Mouse (Mus musculus) C2C12 (cell line): ENCODE measurements around the gene Rtn4r. TPM values are rescaled to one million over a fixed set of nuclear protein-coding genes. Genes with fewer than 3 reads are reported as not detected.

Source experiments
- H3K27me3 ChIP-seq: one replicate; pipeline ENCODE4 v1.6.1; 2011; ENCODE audit not compliant: control insufficient read depth, insufficient read depth, insufficient read length
- H3K36me3 ChIP-seq: one replicate; pipeline ENCODE4 v1.6.1; 2011; ENCODE audit not compliant: control insufficient read depth, insufficient read depth
- H3K4me3 ChIP-seq: one replicate; pipeline ENCODE4 v1.5.1; 2011; ENCODE audit warnings: mild to moderate bottlenecking, control low read depth; ENCODE audit not compliant: poor library complexity, insufficient read depth, severe bottlenecking
- H3K79me2 ChIP-seq: one replicate; pipeline ENCODE4 v1.6.1; 2011; ENCODE audit not compliant: control insufficient read depth, insufficient read depth
- H3K79me3 ChIP-seq: one replicate; pipeline ENCODE4 v1.6.1; 2011; ENCODE audit warnings: low read depth, control low read depth
- H3ac ChIP-seq: one replicate; pipeline ENCODE3; 2011; ENCODE audit warnings: low read depth; ENCODE audit not compliant: control insufficient read depth, insufficient read length
- CEBPB ChIP-seq: IDR thresholded peaks from one replicate; pipeline ENCODE4 v1.6.1; 2011; ENCODE audit warnings: low read depth, mild to moderate bottlenecking, control low read depth, moderate library complexity
- CTCF ChIP-seq: IDR thresholded peaks from one replicate; pipeline ENCODE4 v1.5.1; 2011; ENCODE audit not compliant: control insufficient read depth, insufficient read depth, insufficient read length
- FOSL1 ChIP-seq: IDR thresholded peaks from one replicate; pipeline ENCODE4 v1.8.0; 2011; ENCODE audit warnings: mild to moderate bottlenecking, low read length; ENCODE audit not compliant: poor library complexity, insufficient read depth, severe bottlenecking
- MAX ChIP-seq: IDR thresholded peaks from one replicate; pipeline ENCODE4 v1.6.1; 2011; ENCODE audit warnings: mild to moderate bottlenecking, control low read depth
- MYOD1 ChIP-seq: IDR thresholded peaks from one replicate; pipeline ENCODE4 v1.6.1; 2011; ENCODE audit warnings: low read depth; ENCODE audit not compliant: control insufficient read depth, insufficient read length
- MYOG ChIP-seq: IDR thresholded peaks from one replicate; pipeline ENCODE4 v1.6.1; 2011; ENCODE audit not compliant: control insufficient read depth, insufficient read length; ENCODE audit errors: extremely low read depth
- USF1 ChIP-seq: IDR thresholded peaks from one replicate; pipeline ENCODE4 v1.6.1; 2011; ENCODE audit warnings: low read depth, mild to moderate bottlenecking, control low read depth, moderate library complexity
- polyA plus RNA-seq: library from polyadenylated mRNA; unstranded; fragments of >200 nt; fragmentation: generic; extraction: Trizol; gene quantifications from one replicate; pipeline ENCODE4 v1.2.1, GENCODE M21; 2012; ENCODE audit warnings: missing spikeins

Rtn4r gene
- polyA plus RNA-seq, 1 experiment = 0.11 TPM

GRCm38 (mm10) chr16:18133133-18133920, 5.9 kb downstream of the Rtn4r start:
- H3K79me2 ChIP-seq = no peaks in the 10 kb centered on the region
- TF ChIP-seq MAX (no peak), USF1 (no peak), FOSL1 (no peak)
- H3K4me3 ChIP-seq = no peak overlapping the region
- peak overlapping the region; percentile 20 for H3ac ChIP-seq
- peaks cover 86% of the 10 kb centered on the region for H3K27me3 ChIP-seq
- no peaks in the 10 kb centered on the region for H3K79me3 ChIP-seq
- H3K36me3 ChIP-seq = no peaks in the 10 kb centered on the region

- Histone ChIP-seq H3K79me2 (no peaks in the 10 kb centered on the region), H3ac (no peak overlapping the region), H3K27me3 (peaks cover 85% of the 10 kb centered on the region), H3K36me3 (no peaks in the 10 kb centered on the region), H3K4me3 (no peak overlapping the region), H3K79me3 (no peaks in the 10 kb centered on the region)
- TF ChIP-seq MYOG (no peak), CTCF (no peak), MYOD1 (no peak), USF1 (no peak), CEBPB (no peak), FOSL1 (no peak), MAX (no peak)
Observed at GRCm38 (mm10) chr16:18135196-18135595, 7.8 kb downstream of the Rtn4r start.

- H3K79me2 ChIP-seq = no peaks in the 10 kb centered on the region
- H3K36me3 ChIP-seq = no peaks in the 10 kb centered on the region
- no peak overlapping the region for H3ac ChIP-seq
- TF ChIP-seq MYOD1 (no peak), MAX (no peak), MYOG (no peak), CEBPB (no peak), USF1 (no peak), CTCF (no peak), FOSL1 (no peak)
- H3K27me3 ChIP-seq = peaks cover 85% of the 10 kb centered on the region
- H3K79me3 ChIP-seq = no peaks in the 10 kb centered on the region
- H3K4me3 ChIP-seq = no peak overlapping the region
Observed at GRCm38 (mm10) chr16:18136015-18136414, 8.6 kb downstream of the Rtn4r start.

DNA sequence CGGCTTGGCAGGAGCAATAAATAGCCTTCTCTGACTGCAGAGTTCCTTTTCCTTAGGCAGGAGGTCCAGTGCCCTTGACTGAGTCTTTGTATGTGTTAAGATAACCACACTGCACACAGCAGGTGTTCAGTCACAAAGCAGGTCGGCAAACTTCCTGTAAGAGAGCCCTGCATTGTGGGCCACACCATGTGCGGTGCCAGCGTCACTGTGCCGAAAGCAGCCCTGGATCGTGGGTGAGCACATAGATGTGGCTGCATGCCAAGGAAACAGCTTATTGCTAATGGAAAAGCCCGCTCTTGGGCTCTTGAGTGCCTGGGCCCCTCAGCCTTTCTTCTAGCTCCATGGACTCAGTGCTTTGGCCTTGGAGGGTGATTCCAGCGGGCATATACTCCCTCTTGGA, 16.8 kb downstream of the Rtn4r start:
- TF ChIP-seq MYOG (no peak), MYOD1 (no peak), MAX (no peak), CTCF (no peak), USF1 (no peak), FOSL1 (no peak), CEBPB (no peak)
- H3K79me3 ChIP-seq = no peaks in the 10 kb centered on the region
- no peak overlapping the region for H3K4me3 ChIP-seq
- no peaks in the 10 kb centered on the region for H3K36me3 ChIP-seq
- H3K27me3 ChIP-seq = peaks cover 85% of the 10 kb centered on the region
- H3K79me2 ChIP-seq = no peaks in the 10 kb centered on the region
- H3ac ChIP-seq = no peak overlapping the region

DNA sequence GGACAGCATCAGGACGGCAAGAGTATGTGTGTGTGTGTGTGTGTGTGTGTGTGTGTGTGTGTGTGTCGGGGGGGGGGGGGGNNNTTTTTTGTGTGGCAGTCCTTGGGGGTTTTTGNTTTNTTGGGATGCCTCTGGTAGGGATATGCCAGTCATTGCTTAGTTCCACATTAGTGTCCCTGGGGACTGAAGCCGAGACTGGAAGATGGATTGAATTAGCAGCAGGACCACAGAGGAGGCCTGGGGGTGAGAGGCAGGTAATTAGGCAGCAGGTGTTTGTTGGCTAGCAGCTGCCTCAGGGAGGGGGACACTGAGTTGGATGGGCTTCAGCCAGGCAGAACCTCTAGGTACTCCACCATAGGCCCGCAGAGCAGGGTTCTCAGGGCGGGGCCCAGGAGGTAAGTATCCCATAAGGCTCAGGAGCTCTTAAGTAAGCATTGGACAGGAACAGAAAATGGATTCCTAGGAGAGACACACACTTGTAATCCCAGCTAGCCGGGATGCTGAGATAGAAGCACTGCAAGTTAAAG, 18.0 kb downstream of the Rtn4r start:
- Histone ChIP-seq H3K79me2 (no peaks in the 10 kb centered on the region), H3K36me3 (no peaks in the 10 kb centered on the region), H3K4me3 (no peak overlapping the region), H3K79me3 (no peaks in the 10 kb centered on the region), H3ac (no peak overlapping the region), H3K27me3 (peaks cover 79% of the 10 kb centered on the region)
- no peak for TF ChIP-seq USF1
- no peak for TF ChIP-seq FOSL1
- TF ChIP-seq MAX = no peak
- TF ChIP-seq CTCF = no peak
- no peak for TF ChIP-seq CEBPB
- no peak for TF ChIP-seq MYOG
- no peak for TF ChIP-seq MYOD1

GRCm38 (mm10) chr16:18148208-18148876, 20.9 kb downstream of the Rtn4r start:
- H3K36me3 ChIP-seq = no peaks in the 10 kb centered on the region
- no peaks in the 10 kb centered on the region for H3K79me2 ChIP-seq
- TF ChIP-seq USF1 (no peak), FOSL1 (no peak), MYOG (no peak)
- peaks cover 81% of the 10 kb centered on the region for H3K27me3 ChIP-seq
- no peak overlapping the region for H3K4me3 ChIP-seq
- H3K79me3 ChIP-seq = no peaks in the 10 kb centered on the region
- no peak overlapping the region for H3ac ChIP-seq
